Mouse (Mus musculus) CD4-positive, CD25-positive, alpha-beta regulatory T cell, adult 2 months (primary cell): Measurements from ENCODE around the gene Prdm13.

Experiments
- DNase-seq: peaks from one replicate; pipeline ENCODE4 v3.0.0-alpha.2; 2012; ENCODE audit warnings: low read depth, low spot score

Prdm13 gene

GRCm38 (mm10) chr4:21678101-21678974 is 7.4 kb downstream of the Prdm13 start:
- peak; percentile 14 for DNase-seq

GRCm38 (mm10) chr4:21674691-21675090 is 11.1 kb downstream of the Prdm13 start:
- DNase-seq = no peak

- no peak for DNase-seq
Measured at GRCm38 (mm10) chr4:21674042-21674441, 11.7 kb downstream of the Prdm13 start.

- DNase-seq = no peak
Measured at GRCm38 (mm10) chr4:21665961-21666360, 19.8 kb downstream of the Prdm13 start.

- DNase-seq = no peak
Measured at GRCm38 (mm10) chr4:21658184-21658583, 27.6 kb downstream of the Prdm13 start.

- DNase-seq = no peak
Measured at GRCm38 (mm10) chr4:21629275-21629583, 56.5 kb downstream of the Prdm13 start.

- DNase-seq = no peak
Measured at GRCm38 (mm10) chr4:21628367-21629274, 57.1 kb downstream of the Prdm13 start.
